In the genomic region with DNA sequence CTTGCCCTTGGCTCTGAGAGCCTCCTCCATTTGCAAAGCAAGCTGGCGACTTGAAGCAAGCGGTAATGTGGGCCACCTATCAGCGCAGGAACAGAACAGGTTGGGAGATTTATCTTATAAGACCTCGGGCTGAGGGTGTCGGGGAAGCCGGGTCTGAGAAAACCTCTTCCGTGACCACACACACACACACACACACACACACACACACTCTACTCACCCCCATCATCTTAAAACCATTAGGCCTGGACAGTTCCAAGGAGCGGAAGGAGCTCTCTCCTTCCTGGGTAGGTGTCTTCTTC, we compare ENCODE assay signal across 8 mouse cellular contexts. TPM values are rescaled to one million over a fixed set of nuclear protein-coding genes. Genes with fewer than 3 reads are reported as not detected.
DNase-seq lines count a peak whose midpoint lies in the region; ATAC-seq and TF ChIP-seq lines count a peak whose summit lies in the region.

No protein-coding gene starts in this region.

- H3K27ac ChIP-seq in heart, embryonic 13.5 days (replicated peaks), result no peak overlapping the region; the same call in 1 of the 2 replicates
- H3K27ac ChIP-seq in embryonic fibroblast, embryonic 13.5 days (ENCODE audit: insufficient read depth, low read length), result no peak overlapping the region
- H3K27ac ChIP-seq in liver, embryonic 16.5 days (ENCODE audit: low read length), result peak overlapping the region; percentile 73; the same call in 1 of the 2 replicates
- H3K27ac ChIP-seq in cerebellum, adult 2 months (ENCODE audit: insufficient read depth, low read length), result no peak overlapping the region

- no peaks in the 10 kb centered on the region for H3K9me3 ChIP-seq in heart, embryonic 13.5 days
- no peaks in the 10 kb centered on the region for H3K9me3 ChIP-seq in E14TG2a.4 (ENCODE audit: low read length)
- H3K9me3 ChIP-seq in liver, embryonic 16.5 days (replicated peaks; ENCODE audit: control insufficient read depth, low read length), result no peaks in the 10 kb centered on the region

- 69% methylated on average over 8 of the region's 8 CpGs for WGBS in heart, embryonic 13.5 days
- 11% methylated on average over 8 of the region's 8 CpGs for WGBS in liver, embryonic 16.5 days (ENCODE audit: insufficient replicate concordance)
- WGBS in cerebellum, adult 2 months, result 93% methylated on average over 8 of the region's 8 CpGs

- 0 out of 2 replicates have a peak, but pooled peaks have one; percentile 9 for TF ChIP-seq POLR2A in embryonic fibroblast, embryonic 13.5 days (IDR thresholded peaks at IDR 0.05; ENCODE audit: low read depth, low read length)
- no peak for TF ChIP-seq POLR2A in cerebellum, adult 2 months (IDR thresholded peaks at IDR 0.05; ENCODE audit: borderline replicate concordance, insufficient read depth, low read length)

- peak overlapping the region; percentile 47 for H3K4me3 ChIP-seq in heart, embryonic 13.5 days
- H3K4me3 ChIP-seq in E14TG2a.4 (replicated peaks; ENCODE audit: low read length), result peak overlapping the region; percentile 87
- peak overlapping the region; percentile 44 for H3K4me3 ChIP-seq in embryonic fibroblast, embryonic 13.5 days (ENCODE audit: insufficient read depth, low read length)
- H3K4me3 ChIP-seq in liver, embryonic 16.5 days (ENCODE audit: low read depth, low read length), result peak overlapping the region; percentile 59
- no peak overlapping the region for H3K4me3 ChIP-seq in cerebellum, adult 2 months (replicated peaks; ENCODE audit: insufficient read depth, low read depth, low read length)

- H3K9ac ChIP-seq in heart, embryonic 13.5 days, result peak overlapping the region; percentile 77
- peak overlapping the region; percentile 62 for H3K9ac ChIP-seq in liver, embryonic 16.5 days (ENCODE audit: low read depth, low read length)

- no peak for TF ChIP-seq CTCF in E14TG2a.4 (conservative IDR thresholded peaks at IDR 0.05; ENCODE audit: low read length)
- no peak for TF ChIP-seq CTCF in embryonic fibroblast, embryonic 13.5 days (IDR thresholded peaks at IDR 0.05; ENCODE audit: borderline replicate concordance, insufficient read depth, low read length)
- TF ChIP-seq CTCF in cerebellum, adult 2 months (IDR thresholded peaks at IDR 0.05; ENCODE audit: borderline replicate concordance, insufficient read depth, low read depth, low read length), result no peak

- DNase-seq in heart, postnatal 4 days, result no peak
- no peak for DNase-seq in frontal cortex, postnatal 25 days (ENCODE audit: low spot score in 2 of 2)
- no peak for DNase-seq in cerebellum, adult 2 months
- DNase-seq in cerebellum, postnatal 14 days, result no peak

- 0 out of 2 replicates have a peak, but pooled peaks cover 3% of the 10 kb centered on the region for H3K27me3 ChIP-seq in heart, embryonic 13.5 days (replicated peaks)
- 0 out of 2 replicates have a peak, but pooled peaks cover 7% of the 10 kb centered on the region for H3K27me3 ChIP-seq in E14TG2a.4 (ENCODE audit: insufficient read depth, low read length)
- no peaks in the 10 kb centered on the region for H3K27me3 ChIP-seq in liver, embryonic 16.5 days (ENCODE audit: control insufficient read depth, insufficient read depth, low read depth, low read length)
- no peaks in the 10 kb centered on the region for H3K27me3 ChIP-seq in cerebellum, adult 2 months (ENCODE audit: control insufficient read depth, insufficient read depth, low read length)

- no peak for ATAC-seq in heart, embryonic 13.5 days (ENCODE audit: extremely low read depth, insufficient number of reproducible peaks, low FRiP score, low TSS enrichment)
- ATAC-seq in liver, embryonic 16.5 days (ENCODE audit: low read depth), result no peak

- H3K4me1 ChIP-seq in heart, embryonic 13.5 days, result peaks cover 19% of the 10 kb centered on the region
- peaks cover 80% of the 10 kb centered on the region for H3K4me1 ChIP-seq in E14TG2a.4 (replicated peaks; ENCODE audit: low read depth, low read length)
- peaks cover 4% of the 10 kb centered on the region; the same call in 1 of the 2 replicates for H3K4me1 ChIP-seq in embryonic fibroblast, embryonic 13.5 days (ENCODE audit: control insufficient read depth, insufficient read depth, low read length)
- H3K4me1 ChIP-seq in liver, embryonic 16.5 days (ENCODE audit: control insufficient read depth, low read depth, low read length), result peaks cover 22% of the 10 kb centered on the region
- H3K4me1 ChIP-seq in cerebellum, adult 2 months (ENCODE audit: control insufficient read depth, insufficient read depth, low read length), result no peaks in the 10 kb centered on the region

- H3K36me3 ChIP-seq in heart, embryonic 13.5 days, result peaks cover 9% of the 10 kb centered on the region
- H3K36me3 ChIP-seq in E14TG2a.4 (ENCODE audit: insufficient read depth, low read length), result peaks cover under 1% of the 10 kb centered on the region; the same call in 1 of the 2 replicates
- H3K36me3 ChIP-seq in liver, embryonic 16.5 days (ENCODE audit: control insufficient read depth, insufficient read depth), result no peaks in the 10 kb centered on the region

- peak overlapping the region; percentile 72 for H3K4me2 ChIP-seq in heart, embryonic 13.5 days
- H3K4me2 ChIP-seq in liver, embryonic 16.5 days (ENCODE audit: low read depth, low read length), result peak overlapping the region; percentile 61

RNA-seq across cellular contexts. Expression of a gene that starts 0.7 kb away (rescaled TPM):
- 3.0 and 3.3 TPM in 2 replicates for polyA plus RNA-seq in heart, embryonic 13.5 days (2015; fragmentation: Nextera tagmentation; extraction: Ambion mirVana)
- 1 to 10 TPM; 2.8 to 3.3 TPM for total RNA-seq in heart, postnatal 4 days (2021)
- polyA plus RNA-seq in embryonic fibroblast, embryonic 13.5 days (2011; ENCODE audit: insufficient read length, low read depth, missing spikeins), result 26.2 and 26.5 TPM in 2 replicates
- 7.2 and 8.2 TPM in 2 replicates for polyA plus RNA-seq in liver, embryonic 16.5 days (2015; fragmentation: Nextera tagmentation; extraction: Ambion mirVana)
- polyA plus RNA-seq in cerebellum, adult 2 months (2012; rRNA removed), result 4.2 and 5.4 TPM in 2 replicates

RNA-seq across cellular contexts. Expression of a gene that starts 24.2 kb away (rescaled TPM):
- polyA plus RNA-seq in heart, embryonic 13.5 days (2015; fragmentation: Nextera tagmentation; extraction: Ambion mirVana), result 1.1 and 1.5 TPM in 2 replicates
- total RNA-seq in heart, postnatal 4 days (2021), result 10 to 100 TPM; 21.9 to 22.3 TPM
- 31.6 and 36.1 TPM in 2 replicates for polyA plus RNA-seq in embryonic fibroblast, embryonic 13.5 days (2011; ENCODE audit: insufficient read length, low read depth, missing spikeins)
- 0.62 and 0.77 TPM in 2 replicates for polyA plus RNA-seq in liver, embryonic 16.5 days (2015; fragmentation: Nextera tagmentation; extraction: Ambion mirVana)
- polyA plus RNA-seq in cerebellum, adult 2 months (2012; rRNA removed), result 26.8 and 27.1 TPM in 2 replicates

RNA-seq across cellular contexts. Expression of a gene that starts 31.3 kb away (rescaled TPM):
- 24.2 and 25.7 TPM in 2 replicates for polyA plus RNA-seq in heart, embryonic 13.5 days (2015; fragmentation: Nextera tagmentation; extraction: Ambion mirVana)
- total RNA-seq in heart, postnatal 4 days (2021), result 10 to 100 TPM; 29.2 to 32.8 TPM
- polyA plus RNA-seq in embryonic fibroblast, embryonic 13.5 days (2011; ENCODE audit: insufficient read length, low read depth, missing spikeins), result 12.8 and 15.8 TPM in 2 replicates
- 6.2 TPM in 2 replicates for polyA plus RNA-seq in liver, embryonic 16.5 days (2015; fragmentation: Nextera tagmentation; extraction: Ambion mirVana)
- polyA plus RNA-seq in cerebellum, adult 2 months (2012; rRNA removed), result 71.9 and 77.1 TPM in 2 replicates

Comparison
In these comparisons a context has a peak if more than half of its experiments do, and no peak if none do; other contexts are left out.
1. RNA of a gene that starts 24.2 kb away (polyA plus RNA-seq): 31.6 to 36.1 TPM in embryonic fibroblast, embryonic 13.5 days and 26.8 to 27.1 TPM in cerebellum, adult 2 months; 1.1 to 1.5 TPM in heart, embryonic 13.5 days and 0.62 to 0.77 TPM in liver, embryonic 16.5 days; every median in the first group is over 10 times any median in the second.